Mouse (Mus musculus) brain, embryonic 14.5 days (tissue): ENCODE measurements around the gene Ccdc148.

ENCODE experiments used
- CTCF ChIP-seq: fragments of 200-500 bp; IDR thresholded peaks from 2 replicates; pipeline ENCODE4 v1.5.1; 2012; ENCODE audit warnings: inconsistent platforms, mild to moderate bottlenecking, moderate library complexity, borderline replicate concordance; ENCODE audit not compliant: insufficient read depth, insufficient read length; ENCODE audit errors: extremely low read depth
- POLR2A ChIP-seq: fragments of 200-500 bp; IDR thresholded peaks from 2 replicates; pipeline ENCODE4 v1.6.1; 2012; ENCODE audit warnings: mild to moderate bottlenecking, inconsistent platforms, borderline replicate concordance; ENCODE audit not compliant: poor library complexity, insufficient read depth, insufficient read length, severe bottlenecking; ENCODE audit errors: extremely low read depth

DNA sequence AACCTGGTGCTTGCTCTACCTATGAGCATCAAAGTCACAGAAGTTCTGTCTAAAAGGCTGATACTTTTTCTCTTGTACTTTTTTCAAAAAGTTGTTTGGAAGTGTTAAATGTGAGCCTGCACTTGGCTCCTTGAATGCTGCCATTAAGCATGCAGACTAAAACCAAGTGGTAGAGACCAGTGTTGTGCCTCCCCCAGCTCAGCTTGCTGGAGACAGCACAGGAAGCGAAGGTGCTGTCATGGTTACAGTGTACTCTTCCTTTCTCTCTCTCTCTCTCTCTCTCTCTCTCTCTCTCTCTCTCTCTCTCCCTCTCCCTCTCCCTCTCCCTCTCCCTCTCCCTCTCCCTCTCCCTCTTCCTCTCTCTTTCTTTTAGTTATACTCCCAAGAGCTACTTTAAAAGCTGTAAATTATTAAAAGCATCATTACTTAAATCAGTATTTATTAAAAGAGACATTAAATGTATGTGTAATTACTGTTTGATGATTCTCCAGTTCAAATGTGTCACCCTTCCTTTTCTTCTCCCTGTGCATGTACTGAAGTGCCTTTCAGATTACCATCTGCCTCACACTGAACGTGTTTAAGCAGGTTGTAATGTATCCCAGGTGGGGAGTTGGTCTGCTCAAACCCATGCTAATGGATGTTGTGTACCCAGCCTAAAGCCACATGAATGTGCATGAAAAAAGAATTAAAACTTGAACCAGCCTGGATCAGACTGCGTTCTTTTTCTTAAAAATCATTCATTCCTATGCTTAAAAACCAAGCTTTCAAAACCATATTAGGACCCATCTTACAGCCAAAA lies 43.3 kb upstream of the Ccdc148 start:
- TF ChIP-seq CTCF (no peak), POLR2A (no peak)
